Mouse (Mus musculus): ENCODE results near the gene 2010003K11Rik. TPM values are rescaled to one million over a fixed set of nuclear protein-coding genes. Genes with fewer than 3 reads are reported as not detected.

2010003K11Rik gene
- polyA plus RNA-seq, 1 experiment from 2014 or later: not detected

- no peaks in the 10 kb centered on the region for H3K9me3 ChIP-seq (replicated peaks)
- H3K4me3 ChIP-seq: no peak overlapping the region
- no peak overlapping the region for H3K27ac ChIP-seq
- H3K4me2 ChIP-seq: no peak overlapping the region
- no peaks in the 10 kb centered on the region for H3K27me3 ChIP-seq
- peaks cover 4% of the 10 kb centered on the region for H3K4me1 ChIP-seq
- H3K36me3 ChIP-seq (ENCODE audit: poor library complexity, severe bottlenecking): no peaks in the 10 kb centered on the region
- 73% methylated on average over 7 of the region's 7 CpGs for WGBS
- H3K9ac ChIP-seq: peak overlapping the region; percentile 3; the same call in 1 of the 2 replicates
- no peak for ATAC-seq
These were observed 3.7 kb downstream of the 2010003K11Rik start for GRCm38 (mm10) chr19:4494707-4495106.

- no peak for ATAC-seq
- no peak overlapping the region for H3K4me2 ChIP-seq
- 62% methylated on average over 9 of the region's 9 CpGs for WGBS
- no peaks in the 10 kb centered on the region for H3K27me3 ChIP-seq
- H3K4me3 ChIP-seq: no peak overlapping the region
- no peaks in the 10 kb centered on the region for H3K9me3 ChIP-seq (replicated peaks)
- H3K9ac ChIP-seq: no peak overlapping the region
- no peak overlapping the region for H3K27ac ChIP-seq
- H3K36me3 ChIP-seq (ENCODE audit: poor library complexity, severe bottlenecking): no peaks in the 10 kb centered on the region
- peaks cover 2% of the 10 kb centered on the region for H3K4me1 ChIP-seq
These were observed 5.7 kb downstream of the 2010003K11Rik start for GRCm38 (mm10) chr19:4492526-4493296.

GRCm38 (mm10) chr19:4491080-4491695, 7.2 kb downstream of the 2010003K11Rik start:
- Histone ChIP-seq H3K4me2 (no peak overlapping the region), H3K9ac (no peak overlapping the region), H3K27me3 (no peaks in the 10 kb centered on the region), H3K4me3 (no peak overlapping the region), H3K36me3 (ENCODE audit: poor library complexity, severe bottlenecking) (no peaks in the 10 kb centered on the region), H3K27ac (no peak overlapping the region), H3K9me3 (replicated peaks) (no peaks in the 10 kb centered on the region), H3K4me1 (no peaks in the 10 kb centered on the region)
- 75% methylated on average over 10 of the region's 10 CpGs for WGBS
- no peak for ATAC-seq

- no peaks in the 10 kb centered on the region for H3K36me3 ChIP-seq (ENCODE audit: poor library complexity, severe bottlenecking)
- no peaks in the 10 kb centered on the region for H3K9me3 ChIP-seq (replicated peaks)
- no peak overlapping the region for H3K9ac ChIP-seq
- H3K4me3 ChIP-seq: no peak overlapping the region
- H3K27me3 ChIP-seq: no peaks in the 10 kb centered on the region
- 81% methylated on average over 2 of the region's 2 CpGs for WGBS
- H3K4me2 ChIP-seq: no peak overlapping the region
- H3K4me1 ChIP-seq: no peaks in the 10 kb centered on the region
- no peak overlapping the region for H3K27ac ChIP-seq
- no peak for ATAC-seq
These were observed 10.5 kb downstream of the 2010003K11Rik start for GRCm38 (mm10) chr19:4487877-4488276.

- H3K4me1 ChIP-seq: no peaks in the 10 kb centered on the region
- H3K36me3 ChIP-seq (ENCODE audit: poor library complexity, severe bottlenecking): no peaks in the 10 kb centered on the region
- no peak overlapping the region for H3K27ac ChIP-seq
- no peak overlapping the region for H3K9ac ChIP-seq
- H3K9me3 ChIP-seq (replicated peaks): no peaks in the 10 kb centered on the region
- no peak for ATAC-seq
- 66% methylated on average over 5 of the region's 5 CpGs for WGBS
- no peak overlapping the region for H3K4me2 ChIP-seq
- no peak overlapping the region for H3K4me3 ChIP-seq
- H3K27me3 ChIP-seq: no peaks in the 10 kb centered on the region
These were observed 13.4 kb downstream of the 2010003K11Rik start for GRCm38 (mm10) chr19:4485006-4485405.

- ATAC-seq: no peak
- WGBS: 89% methylated on average over 3 of the region's 3 CpGs
- Histone ChIP-seq H3K36me3 (ENCODE audit: poor library complexity, severe bottlenecking) (no peaks in the 10 kb centered on the region), H3K27ac (no peak overlapping the region), H3K4me3 (no peak overlapping the region), H3K9me3 (replicated peaks) (no peaks in the 10 kb centered on the region), H3K9ac (no peak overlapping the region), H3K27me3 (peaks cover 11% of the 10 kb centered on the region), H3K4me1 (peaks cover under 1% of the 10 kb centered on the region; the same call in 1 of the 2 replicates), H3K4me2 (no peak overlapping the region)
These were observed 16.1 kb downstream of the 2010003K11Rik start for GRCm38 (mm10) chr19:4482111-4482859.

GRCm38 (mm10) chr19:4481326-4481725, 17.1 kb downstream of the 2010003K11Rik start:
- Histone ChIP-seq H3K4me3 (no peak overlapping the region), H3K36me3 (ENCODE audit: poor library complexity, severe bottlenecking) (no peaks in the 10 kb centered on the region), H3K4me1 (peaks cover 10% of the 10 kb centered on the region; the same call in 1 of the 2 replicates), H3K9me3 (replicated peaks) (no peaks in the 10 kb centered on the region), H3K4me2 (no peak overlapping the region), H3K9ac (no peak overlapping the region), H3K27me3 (peaks cover 21% of the 10 kb centered on the region), H3K27ac (no peak overlapping the region)
- ATAC-seq: no peak
- 60% methylated on average over 4 of the region's 4 CpGs for WGBS

GRCm38 (mm10) chr19:4480041-4480440, 18.3 kb downstream of the 2010003K11Rik start:
- Histone ChIP-seq H3K27me3 (peaks cover 34% of the 10 kb centered on the region), H3K4me1 (peaks cover 11% of the 10 kb centered on the region; the same call in 1 of the 2 replicates), H3K27ac (no peak overlapping the region), H3K36me3 (ENCODE audit: poor library complexity, severe bottlenecking) (no peaks in the 10 kb centered on the region), H3K4me3 (no peak overlapping the region), H3K4me2 (no peak overlapping the region), H3K9ac (no peak overlapping the region), H3K9me3 (replicated peaks) (no peaks in the 10 kb centered on the region)
- ATAC-seq: no peak
- 82% methylated on average over 2 of the region's 2 CpGs for WGBS

- Histone ChIP-seq H3K4me1 (peaks cover 11% of the 10 kb centered on the region; the same call in 1 of the 2 replicates), H3K36me3 (ENCODE audit: poor library complexity, severe bottlenecking) (no peaks in the 10 kb centered on the region), H3K9me3 (replicated peaks) (no peaks in the 10 kb centered on the region), H3K4me3 (no peak overlapping the region), H3K27ac (no peak overlapping the region), H3K4me2 (no peak overlapping the region), H3K27me3 (peaks cover 42% of the 10 kb centered on the region), H3K9ac (no peak overlapping the region)
- WGBS: 41% methylated on average over 1 of the region's 1 CpGs
- no peak for ATAC-seq
These were observed 20.2 kb downstream of the 2010003K11Rik start for GRCm38 (mm10) chr19:4478190-4478516.

GRCm38 (mm10) chr19:4477345-4478189, 20.8 kb downstream of the 2010003K11Rik start, which contains the start of gene Syt12:
Gene Syt12 (minus strand): TSS chr19:4477447.
- no peaks in the 10 kb centered on the region for H3K9me3 ChIP-seq (replicated peaks)
- peaks cover 11% of the 10 kb centered on the region; the same call in 1 of the 2 replicates for H3K4me1 ChIP-seq
- no peaks in the 10 kb centered on the region for H3K36me3 ChIP-seq (ENCODE audit: poor library complexity, severe bottlenecking)
- H3K4me2 ChIP-seq: peak within 1 kb of the TSS; percentile 98
- WGBS: 39% methylated on average over 21 of the region's 21 CpGs
- H3K4me3 ChIP-seq: peak within 1 kb of the TSS; percentile 54
- no peak for ATAC-seq
- H3K9ac ChIP-seq: peak within 1 kb of the TSS; percentile 64
- H3K27ac ChIP-seq: no peak within 1 kb of the TSS
- H3K27me3 ChIP-seq: peaks cover 42% of the 10 kb centered on the region

GRCm38 (mm10) chr19:4476601-4477257, 21.7 kb downstream of the 2010003K11Rik start:
- no peak overlapping the region for H3K27ac ChIP-seq
- H3K4me2 ChIP-seq: peak overlapping the region; percentile 98
- 2% methylated on average over 62 of the region's 70 CpGs for WGBS
- H3K27me3 ChIP-seq: peaks cover 42% of the 10 kb centered on the region
- H3K9ac ChIP-seq: peak overlapping the region; percentile 64
- no peaks in the 10 kb centered on the region for H3K36me3 ChIP-seq (ENCODE audit: poor library complexity, severe bottlenecking)
- H3K9me3 ChIP-seq (replicated peaks): no peaks in the 10 kb centered on the region
- ATAC-seq: peak; percentile 61; the same call in 1 of the 2 replicates
- H3K4me1 ChIP-seq: peaks cover 11% of the 10 kb centered on the region; the same call in 1 of the 2 replicates
- H3K4me3 ChIP-seq: peak overlapping the region; percentile 54

All from forebrain, embryonic 13.5 days (tissue).